Mouse (Mus musculus): ENCODE measurements at regions not wholly inside any gene's neighbourhood (a gene's known extent, or its start where the extent isn't known, plus 50 kb on each side); places are given as distances from the start of the nearest gene placed in this dataset.

GRCm38 (mm10) chr12:16075962-16076361 lies 259.2 kb upstream of the Trib2 start:
- DNase-seq (ENCODE audit: low spot score) = no peak

- DNase-seq (ENCODE audit: low spot score) = no peak
Measured at GRCm38 (mm10) chr12:16068940-16069339, 252.2 kb upstream of the Trib2 start.

- no peak for DNase-seq (ENCODE audit: low spot score)
Measured at GRCm38 (mm10) chr12:16062689-16063088, 246.0 kb upstream of the Trib2 start.

GRCm38 (mm10) chr12:16060461-16060860 lies 243.7 kb upstream of the Trib2 start:
- no peak for DNase-seq (ENCODE audit: low spot score)

- DNase-seq (ENCODE audit: low spot score) = no peak
Measured at GRCm38 (mm10) chr12:16058255-16058654, 241.5 kb upstream of the Trib2 start.

- no peak for DNase-seq (ENCODE audit: low spot score)
Measured at GRCm38 (mm10) chr12:16056831-16057230, 240.1 kb upstream of the Trib2 start.

- peak; percentile 66 for DNase-seq (ENCODE audit: low spot score)
Measured at GRCm38 (mm10) chr12:16056216-16056615, 239.5 kb upstream of the Trib2 start.

- no peak for DNase-seq (ENCODE audit: low spot score)
Measured at GRCm38 (mm10) chr12:16054591-16054990, 237.9 kb upstream of the Trib2 start.

GRCm38 (mm10) chr12:16053735-16054134 lies 237.0 kb upstream of the Trib2 start:
- DNase-seq (ENCODE audit: low spot score) = no peak

GRCm38 (mm10) chr12:16052998-16053397 lies 236.3 kb upstream of the Trib2 start:
- no peak for DNase-seq (ENCODE audit: low spot score)

GRCm38 (mm10) chr12:16052353-16052752 lies 235.6 kb upstream of the Trib2 start:
- no peak for DNase-seq (ENCODE audit: low spot score)

- DNase-seq (ENCODE audit: low spot score) = no peak
Measured at GRCm38 (mm10) chr12:16051439-16051838, 234.7 kb upstream of the Trib2 start.

GRCm38 (mm10) chr12:16049545-16049944 lies 232.8 kb upstream of the Trib2 start:
- peak; percentile 85 for DNase-seq (ENCODE audit: low spot score)

- no peak for DNase-seq (ENCODE audit: low spot score)
Measured at GRCm38 (mm10) chr12:16046643-16047042, 229.9 kb upstream of the Trib2 start.

GRCm38 (mm10) chr12:16045791-16046494 lies 229.2 kb upstream of the Trib2 start:
- DNase-seq (ENCODE audit: low spot score) = no peak

- no peak for DNase-seq (ENCODE audit: low spot score)
Measured at GRCm38 (mm10) chr12:16043466-16044214, 226.9 kb upstream of the Trib2 start.

GRCm38 (mm10) chr12:16042362-16042761 lies 225.6 kb upstream of the Trib2 start:
- no peak for DNase-seq (ENCODE audit: low spot score)

GRCm38 (mm10) chr12:16041129-16041528 lies 224.4 kb upstream of the Trib2 start:
- no peak for DNase-seq (ENCODE audit: low spot score)

GRCm38 (mm10) chr12:16035551-16035950 lies 218.8 kb upstream of the Trib2 start:
- DNase-seq (ENCODE audit: low spot score) = no peak

GRCm38 (mm10) chr12:16034691-16035515 lies 218.2 kb upstream of the Trib2 start:
- DNase-seq (ENCODE audit: low spot score) = no peak

GRCm38 (mm10) chr12:16026654-16027053 lies 209.9 kb upstream of the Trib2 start:
- DNase-seq (ENCODE audit: low spot score) = no peak

- no peak for DNase-seq (ENCODE audit: low spot score)
Measured at GRCm38 (mm10) chr12:16023273-16023672, 206.6 kb upstream of the Trib2 start.

All from thymus, postnatal 0 days (tissue).